Mouse (Mus musculus): ENCODE results near the gene Ctnna3.

The Ctnna3 gene

GRCm38 (mm10) chr10:63954308-63954930 lies 524.5 kb downstream of the Ctnna3 start:
- DNase-seq = peak; percentile 21

- DNase-seq = no peak
Observed at GRCm38 (mm10) chr10:63972300-63972699, 542.4 kb downstream of the Ctnna3 start.

- no peak for DNase-seq
Observed at GRCm38 (mm10) chr10:63978101-63978500, 548.2 kb downstream of the Ctnna3 start.

GRCm38 (mm10) chr10:63978535-63978934 lies 548.6 kb downstream of the Ctnna3 start:
- no peak for DNase-seq

GRCm38 (mm10) chr10:63978969-63979368 lies 549.1 kb downstream of the Ctnna3 start:
- no peak for DNase-seq

GRCm38 (mm10) chr10:63979410-63979809 lies 549.5 kb downstream of the Ctnna3 start:
- no peak for DNase-seq

GRCm38 (mm10) chr10:63985576-63985975 lies 555.7 kb downstream of the Ctnna3 start:
- DNase-seq = no peak

- DNase-seq = peak; percentile 33
Observed at GRCm38 (mm10) chr10:63994251-63994650, 564.4 kb downstream of the Ctnna3 start.

GRCm38 (mm10) chr10:64001531-64001930 lies 571.6 kb downstream of the Ctnna3 start:
- no peak for DNase-seq

GRCm38 (mm10) chr10:64001996-64002395 lies 572.1 kb downstream of the Ctnna3 start:
- DNase-seq = peak; percentile 29

- DNase-seq = no peak
Observed at GRCm38 (mm10) chr10:64020347-64020746, 590.4 kb downstream of the Ctnna3 start.

GRCm38 (mm10) chr10:64023340-64023739 lies 593.4 kb downstream of the Ctnna3 start:
- DNase-seq = peak; percentile 68

- no peak for DNase-seq
Observed at GRCm38 (mm10) chr10:64030901-64031300, 601.0 kb downstream of the Ctnna3 start.

GRCm38 (mm10) chr10:64039760-64040535 lies 610.0 kb downstream of the Ctnna3 start:
- DNase-seq = peak; percentile 63

- no peak for DNase-seq
Observed at GRCm38 (mm10) chr10:64041218-64041617, 611.3 kb downstream of the Ctnna3 start.

- no peak for DNase-seq
Observed at GRCm38 (mm10) chr10:64041892-64042291, 612.0 kb downstream of the Ctnna3 start.

- peak; percentile 51 for DNase-seq
Observed at GRCm38 (mm10) chr10:64049151-64049550, 619.3 kb downstream of the Ctnna3 start.

- no peak for DNase-seq
Observed at GRCm38 (mm10) chr10:64049946-64050345, 620.0 kb downstream of the Ctnna3 start.

GRCm38 (mm10) chr10:64063704-64064103 lies 633.8 kb downstream of the Ctnna3 start:
- no peak for DNase-seq

- DNase-seq = peak; percentile 88
Observed at GRCm38 (mm10) chr10:64075944-64076343, 646.0 kb downstream of the Ctnna3 start.

- no peak for DNase-seq
Observed at GRCm38 (mm10) chr10:64076410-64077052, 646.6 kb downstream of the Ctnna3 start.

GRCm38 (mm10) chr10:64082345-64082744 lies 652.4 kb downstream of the Ctnna3 start:
- no peak for DNase-seq

- no peak for DNase-seq
Observed at GRCm38 (mm10) chr10:64083813-64084212, 653.9 kb downstream of the Ctnna3 start.

- peak; percentile 33 for DNase-seq
Observed at GRCm38 (mm10) chr10:64084465-64084864, 654.6 kb downstream of the Ctnna3 start.
